Mouse (Mus musculus): ENCODE results near the gene Taf1a. TPM values are rescaled to one million over a fixed set of nuclear protein-coding genes. Genes with fewer than 3 reads are reported as not detected.
A peak's percentile ranks its signal among the peaks of the same experiment; 100 is the strongest.
"Not testable (repeated sequence)": the region's sequence is repeated elsewhere in the genome, so short reads cannot be mapped to it uniquely, and the experiment has no call there.

Taf1a gene
- polyA plus RNA-seq, 1 experiment from 2014 or later, result 16.1 TPM

- Histone ChIP-seq H3K4me2 (ENCODE audit: low read length) (no peak overlapping the region), H3K9ac (ENCODE audit: low read depth, low read length) (no peak overlapping the region), H3K27me3 (replicated peaks; ENCODE audit: control insufficient read depth, insufficient read depth, low read length) (no peaks in the 10 kb centered on the region), H3K4me1 (ENCODE audit: control insufficient read depth, insufficient read depth, low read depth, low read length) (peaks cover 9% of the 10 kb centered on the region), H3K36me3 (ENCODE audit: control insufficient read depth, insufficient read depth, low read length) (peaks cover 16% of the 10 kb centered on the region), H3K9me3 (ENCODE audit: control insufficient read depth, low read length) (no peaks in the 10 kb centered on the region), H3K27ac (ENCODE audit: low read depth, low read length) (no peak overlapping the region), H3K4me3 (ENCODE audit: low read length) (no peak overlapping the region)
- 93% methylated on average over 5 of the region's 5 CpGs for whole genome bisulfite sequencing
- no peak for ATAC-seq
Observed at GRCm38 (mm10) chr1:183363577-183363867, 25.3 kb upstream of the Taf1a start.

GRCm38 (mm10) chr1:183366361-183366760 is 22.4 kb upstream of the Taf1a start:
- Histone ChIP-seq H3K4me2 (ENCODE audit: low read length) (no peak overlapping the region), H3K9me3 (ENCODE audit: control insufficient read depth, low read length) (no peaks in the 10 kb centered on the region), H3K27ac (ENCODE audit: low read depth, low read length) (no peak overlapping the region), H3K36me3 (ENCODE audit: control insufficient read depth, insufficient read depth, low read length) (peaks cover 9% of the 10 kb centered on the region; the same call in 1 of the 2 replicates), H3K27me3 (replicated peaks; ENCODE audit: control insufficient read depth, insufficient read depth, low read length) (no peaks in the 10 kb centered on the region), H3K9ac (ENCODE audit: low read depth, low read length) (no peak overlapping the region), H3K4me1 (ENCODE audit: control insufficient read depth, insufficient read depth, low read depth, low read length) (peaks cover 13% of the 10 kb centered on the region), H3K4me3 (ENCODE audit: low read length) (no peak overlapping the region)
- whole genome bisulfite sequencing, result 87% methylated on average over 5 of the region's 5 CpGs
- no peak for ATAC-seq

GRCm38 (mm10) chr1:183368601-183369400 is 20.0 kb upstream of the Taf1a start:
- Histone ChIP-seq H3K27ac (ENCODE audit: low read depth, low read length) (peak overlapping the region; percentile 79), H3K27me3 (replicated peaks; ENCODE audit: control insufficient read depth, insufficient read depth, low read length) (no peaks in the 10 kb centered on the region), H3K9ac (ENCODE audit: low read depth, low read length) (peak overlapping the region; percentile 87), H3K4me2 (ENCODE audit: low read length) (peak overlapping the region; percentile 91), H3K4me1 (ENCODE audit: control insufficient read depth, insufficient read depth, low read depth, low read length) (peaks cover 13% of the 10 kb centered on the region), H3K36me3 (ENCODE audit: control insufficient read depth, insufficient read depth, low read length) (peaks cover 2% of the 10 kb centered on the region; the same call in 1 of the 2 replicates), H3K9me3 (ENCODE audit: control insufficient read depth, low read length) (no peaks in the 10 kb centered on the region), H3K4me3 (ENCODE audit: low read length) (peak overlapping the region; percentile 93)
- WGBS, result under 1% methylated on average over 51 of the region's 56 CpGs
- ATAC-seq, result peak; percentile 76

GRCm38 (mm10) chr1:183369427-183370014 is 19.3 kb upstream of the Taf1a start, which contains the start of gene Mia3:
Gene Mia3, minus strand, starts transcription at chr1:183369553.
- H3K36me3 ChIP-seq (ENCODE audit: control insufficient read depth, insufficient read depth, low read length), result no peaks in the 10 kb centered on the region
- peak within 1 kb of the TSS; percentile 87 for H3K9ac ChIP-seq (ENCODE audit: low read depth, low read length)
- ATAC-seq, result peak; percentile 98
- H3K27ac ChIP-seq (ENCODE audit: low read depth, low read length), result peak within 1 kb of the TSS; percentile 79
- H3K4me2 ChIP-seq (ENCODE audit: low read length), result peak within 1 kb of the TSS; percentile 91
- no peaks in the 10 kb centered on the region for H3K9me3 ChIP-seq (ENCODE audit: control insufficient read depth, low read length)
- peak within 1 kb of the TSS; percentile 93 for H3K4me3 ChIP-seq (ENCODE audit: low read length)
- WGBS, result under 1% methylated on average over 34 of the region's 51 CpGs
- H3K27me3 ChIP-seq (replicated peaks; ENCODE audit: control insufficient read depth, insufficient read depth, low read length), result no peaks in the 10 kb centered on the region
- peaks cover 13% of the 10 kb centered on the region for H3K4me1 ChIP-seq (ENCODE audit: control insufficient read depth, insufficient read depth, low read depth, low read length)

GRCm38 (mm10) chr1:183374728-183375127 is 14.1 kb upstream of the Taf1a start:
- Histone ChIP-seq H3K9ac (ENCODE audit: low read depth, low read length) (no peak overlapping the region), H3K36me3 (ENCODE audit: control insufficient read depth, insufficient read depth, low read length) (no peaks in the 10 kb centered on the region), H3K4me2 (ENCODE audit: low read length) (no peak overlapping the region), H3K27ac (ENCODE audit: low read depth, low read length) (no peak overlapping the region), H3K4me3 (ENCODE audit: low read length) (no peak overlapping the region), H3K9me3 (ENCODE audit: control insufficient read depth, low read length) (no peaks in the 10 kb centered on the region), H3K27me3 (replicated peaks; ENCODE audit: control insufficient read depth, insufficient read depth, low read length) (peaks cover 2% of the 10 kb centered on the region; the same call in 1 of the 2 replicates), H3K4me1 (ENCODE audit: control insufficient read depth, insufficient read depth, low read depth, low read length) (peaks cover 3% of the 10 kb centered on the region)
- 74% methylated on average over 5 of the region's 5 CpGs for WGBS
- ATAC-seq, result no peak

- Histone ChIP-seq H3K9ac (ENCODE audit: low read depth, low read length) (no peak overlapping the region), H3K36me3 (ENCODE audit: control insufficient read depth, insufficient read depth, low read length) (no peaks in the 10 kb centered on the region), H3K4me2 (ENCODE audit: low read length) (no peak overlapping the region), H3K4me1 (ENCODE audit: control insufficient read depth, insufficient read depth, low read depth, low read length) (no peaks in the 10 kb centered on the region), H3K9me3 (ENCODE audit: control insufficient read depth, low read length) (no peaks in the 10 kb centered on the region), H3K27ac (ENCODE audit: low read depth, low read length) (no peak overlapping the region), H3K27me3 (replicated peaks; ENCODE audit: control insufficient read depth, insufficient read depth, low read length) (peaks cover 2% of the 10 kb centered on the region; the same call in 1 of the 2 replicates), H3K4me3 (ENCODE audit: low read length) (no peak overlapping the region)
- 73% methylated on average over 4 of the region's 4 CpGs for WGBS
- no peak for ATAC-seq
Observed at GRCm38 (mm10) chr1:183377045-183377444, 11.7 kb upstream of the Taf1a start.

GRCm38 (mm10) chr1:183378321-183378941 is 10.3 kb upstream of the Taf1a start:
- Histone ChIP-seq H3K36me3 (ENCODE audit: control insufficient read depth, insufficient read depth, low read length) (no peaks in the 10 kb centered on the region), H3K27ac (ENCODE audit: low read depth, low read length) (no peak overlapping the region), H3K27me3 (replicated peaks; ENCODE audit: control insufficient read depth, insufficient read depth, low read length) (peaks cover 2% of the 10 kb centered on the region; the same call in 1 of the 2 replicates), H3K9me3 (ENCODE audit: control insufficient read depth, low read length) (no peaks in the 10 kb centered on the region), H3K4me3 (ENCODE audit: low read length) (no peak overlapping the region), H3K9ac (ENCODE audit: low read depth, low read length) (no peak overlapping the region), H3K4me2 (ENCODE audit: low read length) (no peak overlapping the region), H3K4me1 (ENCODE audit: control insufficient read depth, insufficient read depth, low read depth, low read length) (no peaks in the 10 kb centered on the region)
- 86% methylated on average over 10 of the region's 10 CpGs for WGBS
- ATAC-seq, result no peak

- ATAC-seq; H3K36me3 ChIP-seq (ENCODE audit: control insufficient read depth, insufficient read depth, low read length); H3K4me3 ChIP-seq (ENCODE audit: low read length); H3K9ac ChIP-seq (ENCODE audit: low read depth, low read length); H3K27ac ChIP-seq (ENCODE audit: low read depth, low read length); H3K4me2 ChIP-seq (ENCODE audit: low read length); H3K27me3 ChIP-seq (replicated peaks; ENCODE audit: control insufficient read depth, insufficient read depth, low read length); H3K4me1 ChIP-seq (ENCODE audit: control insufficient read depth, insufficient read depth, low read depth, low read length); H3K9me3 ChIP-seq (ENCODE audit: control insufficient read depth, low read length): not testable (repeated sequence)
- WGBS, result 90% methylated on average over 3 of the region's 3 CpGs
Observed at GRCm38 (mm10) chr1:183379376-183379775, 9.4 kb upstream of the Taf1a start.

- no peaks in the 10 kb centered on the region for H3K4me1 ChIP-seq (ENCODE audit: control insufficient read depth, insufficient read depth, low read depth, low read length)
- 88% methylated on average over 5 of the region's 5 CpGs for WGBS
- peaks cover 13% of the 10 kb centered on the region for H3K27me3 ChIP-seq (replicated peaks; ENCODE audit: control insufficient read depth, insufficient read depth, low read length)
- H3K9ac ChIP-seq (ENCODE audit: low read depth, low read length), result no peak overlapping the region
- H3K27ac ChIP-seq (ENCODE audit: low read depth, low read length), result no peak overlapping the region
- no peaks in the 10 kb centered on the region for H3K36me3 ChIP-seq (ENCODE audit: control insufficient read depth, insufficient read depth, low read length)
- H3K9me3 ChIP-seq (ENCODE audit: control insufficient read depth, low read length), result no peaks in the 10 kb centered on the region
- no peak overlapping the region for H3K4me3 ChIP-seq (ENCODE audit: low read length)
- no peak for ATAC-seq
- no peak overlapping the region for H3K4me2 ChIP-seq (ENCODE audit: low read length)
Observed at GRCm38 (mm10) chr1:183381816-183382215, 7.0 kb upstream of the Taf1a start.

Data from hindbrain, embryonic 16.5 days (tissue).